8 mouse cellular contexts compared by ENCODE assay signal in genomic region chr7:12998851-12999250, GRCm38 (mm10). TPM values are rescaled to one million over a fixed set of nuclear protein-coding genes. Genes with fewer than 3 reads are reported as not detected.
DNase-seq lines count a peak whose midpoint lies in the region; ATAC-seq and TF ChIP-seq lines count a peak whose summit lies in the region.

TSS of gene Trim28 (plus strand) at chr7:12999114.

- no peak within 1 kb of the TSS for H3K9ac ChIP-seq in midbrain, embryonic 14.5 days (replicated peaks; ENCODE audit: low read length)

- no peak within 1 kb of the TSS for H3K4me2 ChIP-seq in midbrain, embryonic 14.5 days (ENCODE audit: low read length)

- no peak for TF ChIP-seq CTCF in layer of hippocampus, adult 2 months (conservative IDR thresholded peaks at IDR 0.05)
- no peak for TF ChIP-seq CTCF in brain, embryonic 14.5 days (IDR thresholded peaks at IDR 0.05; ENCODE audit: borderline replicate concordance, extremely low read depth, insufficient read depth, insufficient read length)

- DNase-seq in layer of hippocampus, adult 2 months (ENCODE audit: low spot score in 2 of 2): no peak
- no peak for DNase-seq in layer of hippocampus, adult 9-10 months (ENCODE audit: low spot score)
- no peak for DNase-seq in brain, embryonic 14.5 days (ENCODE audit: low read depth)
- no peak for DNase-seq in layer of hippocampus, postnatal 14 days (ENCODE audit: low spot score in 2 of 2)
- DNase-seq in midbrain, embryonic 14.5 days: no peak
- no peak for DNase-seq in spleen, postnatal 14 days (ENCODE audit: low spot score in 2 of 2)
- DNase-seq in urinary bladder, postnatal 14 days (ENCODE audit: low spot score): no peak

- peaks cover 5% of the 10 kb centered on the region; the same call in 1 of the 2 replicates for H3K36me3 ChIP-seq in midbrain, embryonic 14.5 days (ENCODE audit: control insufficient read depth, insufficient read depth, low read length)

- no peak for ATAC-seq in granulocyte monocyte progenitor cell, adult 5-6 weeks (replicated peaks; ENCODE audit: poor library complexity, severe bottlenecking)
- ATAC-seq in midbrain, embryonic 14.5 days (ENCODE audit: low FRiP score, low TSS enrichment): no peak

- H3K27me3 ChIP-seq in midbrain, embryonic 14.5 days (ENCODE audit: control insufficient read depth, insufficient read depth, low read length): no peaks in the 10 kb centered on the region

- H3K4me1 ChIP-seq in midbrain, embryonic 14.5 days (ENCODE audit: control insufficient read depth, insufficient read depth, low read length): no peaks in the 10 kb centered on the region

- no peak within 1 kb of the TSS for H3K27ac ChIP-seq in layer of hippocampus, adult 2 months
- H3K27ac ChIP-seq in midbrain, embryonic 14.5 days (replicated peaks; ENCODE audit: low read depth, low read length): no peak within 1 kb of the TSS

- no peak for TF ChIP-seq POLR2A in brain, embryonic 14.5 days (IDR thresholded peaks at IDR 0.05; ENCODE audit: borderline replicate concordance, extremely low read depth, insufficient read depth, insufficient read length, poor library complexity, severe bottlenecking)

- 89% methylated on average over 3 of the region's 3 CpGs for WGBS in midbrain, embryonic 14.5 days

- no peak within 1 kb of the TSS for H3K4me3 ChIP-seq in layer of hippocampus, adult 2 months
- H3K4me3 ChIP-seq in midbrain, embryonic 14.5 days (replicated peaks; ENCODE audit: low read depth, low read length): no peak within 1 kb of the TSS

- no peaks in the 10 kb centered on the region for H3K9me3 ChIP-seq in midbrain, embryonic 14.5 days (ENCODE audit: control insufficient read depth, low read length)

RNA-seq across cellular contexts. Expression of gene Trim28, which starts in this region (rescaled TPM):
- 100 to 1,000 TPM; 238 to 253 TPM for total RNA-seq in layer of hippocampus, adult 2 months (2021)
- polyA plus RNA-seq in brain, embryonic 14.5 days (2012; rRNA removed): 585 and 651 TPM in 2 replicates
- total RNA-seq in granulocyte monocyte progenitor cell, adult 5-6 weeks (2014; fragmentation: Nextera tagmentation): 599 and 728 TPM in 2 replicates
- total RNA-seq in granulocyte monocyte progenitor cell, adult 5-6 weeks (2017): 489 and 493 TPM in 2 replicates
- total RNA-seq in layer of hippocampus, postnatal 14 days (2021): 100 to 1,000 TPM; 236 to 244 TPM
- 293 and 309 TPM in 2 replicates for polyA plus RNA-seq in midbrain, embryonic 14.5 days (2014; fragmentation: Nextera tagmentation; extraction: Ambion mirVana)
